Mouse (Mus musculus) kidney, postnatal 14 days (tissue): ENCODE data around the gene Gm21885.
A peak's percentile ranks its signal among the peaks of the same experiment; 100 is the strongest.

Experiments used
- DNase-seq: peaks from one replicate; pipeline ENCODE4 v3.0.0; 2022; ENCODE audit warnings: mixed read lengths

Gm21885 gene

DNA sequence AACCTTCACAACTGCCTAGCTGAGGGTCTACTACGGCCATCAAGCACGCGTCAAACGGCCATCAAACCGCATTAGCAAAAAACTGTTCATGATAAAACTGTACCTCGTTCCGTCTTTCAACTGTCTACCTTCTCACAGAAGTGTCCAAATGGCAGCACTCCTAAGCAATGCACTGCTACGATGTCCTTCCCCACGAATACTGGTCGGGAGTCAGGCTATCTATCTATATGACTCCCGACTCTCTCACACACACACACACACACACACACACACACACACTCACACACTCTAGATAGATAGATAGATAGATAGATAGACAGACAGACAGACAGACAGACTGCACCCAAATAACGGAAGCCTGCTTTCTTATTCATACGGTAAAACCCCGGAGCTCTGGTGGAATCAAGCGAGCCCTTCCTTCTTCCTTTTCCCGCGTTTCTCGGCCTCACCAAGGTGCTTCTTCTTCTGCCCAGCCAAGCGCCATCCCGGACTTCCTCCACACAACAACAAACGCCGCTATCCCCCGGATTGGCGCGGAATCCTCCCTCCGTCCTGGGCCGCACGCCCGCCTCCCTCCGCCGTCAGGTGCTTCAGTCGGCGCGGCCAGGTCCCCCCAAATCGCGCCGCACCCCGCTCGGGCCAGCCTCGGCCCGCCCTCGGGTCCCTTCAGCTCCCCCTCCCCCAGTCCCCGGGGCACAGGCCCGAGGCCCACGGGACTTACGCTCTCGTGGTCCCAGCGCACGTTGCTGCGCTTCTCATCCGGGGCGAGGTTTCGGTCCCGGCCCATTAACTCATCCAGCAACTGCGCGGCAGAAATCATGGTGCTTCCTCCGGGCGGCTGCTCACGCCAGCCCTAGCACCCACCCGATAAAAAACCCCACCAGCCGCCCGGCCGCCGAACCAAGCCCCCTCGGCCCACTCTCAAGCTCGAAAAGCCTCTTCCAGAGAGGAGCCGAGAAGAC, 39.6 kb downstream of the Gm21885 start:
- no peak for DNase-seq

DNA sequence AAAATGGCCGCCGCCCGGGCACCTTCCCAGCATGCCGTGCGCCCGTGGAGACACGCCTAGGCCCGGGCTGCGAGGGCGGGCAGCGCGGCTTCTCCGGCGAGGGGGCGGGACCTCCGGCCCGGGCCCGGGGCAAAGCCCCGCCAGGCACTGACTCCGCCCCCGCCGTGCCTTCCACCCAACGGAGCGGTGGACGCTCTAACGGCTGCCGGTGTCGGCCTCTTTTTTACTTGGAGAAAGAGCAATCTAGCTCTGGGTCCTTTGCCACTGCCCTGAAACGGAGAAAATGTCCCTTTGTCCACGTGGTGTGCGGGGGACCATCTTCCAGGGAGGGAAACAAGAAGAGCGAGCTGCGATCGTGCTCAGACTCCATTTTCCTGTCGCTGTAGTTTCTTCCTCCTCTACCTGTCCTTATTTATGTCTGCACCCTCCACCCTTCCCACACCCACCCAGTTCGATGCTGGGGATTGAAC, 40.3 kb downstream of the Gm21885 start, which contains the start of gene Luc7l3:
Gene Luc7l3, minus strand, starts transcription at position 58 of the 470 bp plus-strand sequence.
- peak; percentile 96 for DNase-seq

DNA sequence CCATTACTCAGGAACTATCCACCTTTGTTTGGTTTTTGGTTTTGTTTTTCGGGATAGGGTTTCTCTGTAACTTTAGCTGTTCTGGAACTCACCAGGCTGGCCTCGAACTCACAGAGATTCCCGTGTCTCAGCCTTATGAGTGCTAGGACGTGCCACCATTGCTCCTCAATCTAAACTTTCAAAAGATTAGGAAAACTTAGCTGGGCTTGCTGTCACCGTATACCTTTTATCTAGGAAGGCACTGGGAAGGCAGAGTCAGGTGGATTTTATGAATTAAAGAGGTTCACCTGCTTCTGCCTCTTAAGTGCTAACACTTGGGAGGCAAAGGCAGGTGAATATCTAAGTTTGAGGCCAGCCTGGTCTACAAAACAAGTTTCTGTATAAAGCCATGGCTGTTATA, 41.0 kb downstream of the Gm21885 start:
- DNase-seq: no peak

DNA sequence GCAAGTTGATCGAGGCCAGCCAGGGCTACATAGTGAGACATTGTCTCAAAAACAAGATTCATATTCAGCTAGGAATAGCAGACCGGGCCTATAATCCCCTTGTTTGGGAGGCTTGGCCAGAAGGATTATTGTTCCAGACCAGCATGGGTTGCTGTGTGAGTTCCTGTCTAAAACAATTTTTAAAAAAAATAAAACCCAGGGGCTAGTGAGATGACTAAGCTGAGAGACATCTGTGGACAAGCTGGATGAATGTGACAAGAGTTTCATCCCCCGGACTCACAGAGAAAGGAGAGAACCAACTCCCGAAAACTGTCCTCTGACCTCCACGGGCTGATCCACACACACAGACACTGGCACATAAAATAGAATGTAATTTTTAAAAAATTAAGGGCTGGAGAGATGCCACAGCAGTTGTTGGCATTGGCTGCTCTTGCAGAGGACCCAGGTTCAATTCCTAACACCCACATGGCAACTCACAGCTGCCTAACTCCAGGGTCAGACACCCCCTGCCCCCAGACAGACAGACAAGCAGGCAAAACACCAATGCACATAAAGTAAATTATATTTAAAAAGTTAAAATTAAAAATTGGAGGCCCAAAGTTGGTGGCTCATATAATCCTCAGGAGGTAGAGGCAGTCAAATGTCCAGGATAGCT, 41.7 kb downstream of the Gm21885 start:
- DNase-seq: no peak

DNA sequence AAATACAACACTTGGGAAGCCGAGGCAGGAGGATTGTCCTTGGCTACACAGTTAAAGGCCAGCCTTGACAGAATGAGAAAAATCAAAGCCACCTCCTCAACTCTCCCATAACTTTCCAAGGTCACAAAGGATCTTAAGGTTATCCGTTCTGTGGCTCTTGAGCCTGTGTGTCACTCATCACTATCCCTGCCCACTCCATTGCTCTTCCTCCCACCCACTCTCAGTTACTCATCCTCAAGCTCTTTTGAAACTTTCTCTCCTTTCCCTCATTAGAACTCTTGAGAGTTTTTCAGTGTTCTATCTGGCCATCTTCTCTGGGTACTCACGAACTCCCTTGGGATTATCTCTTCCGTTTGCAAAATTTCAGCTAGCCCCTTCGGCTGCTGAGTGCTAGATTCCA, 42.9 kb downstream of the Gm21885 start:
- DNase-seq: no peak

DNA sequence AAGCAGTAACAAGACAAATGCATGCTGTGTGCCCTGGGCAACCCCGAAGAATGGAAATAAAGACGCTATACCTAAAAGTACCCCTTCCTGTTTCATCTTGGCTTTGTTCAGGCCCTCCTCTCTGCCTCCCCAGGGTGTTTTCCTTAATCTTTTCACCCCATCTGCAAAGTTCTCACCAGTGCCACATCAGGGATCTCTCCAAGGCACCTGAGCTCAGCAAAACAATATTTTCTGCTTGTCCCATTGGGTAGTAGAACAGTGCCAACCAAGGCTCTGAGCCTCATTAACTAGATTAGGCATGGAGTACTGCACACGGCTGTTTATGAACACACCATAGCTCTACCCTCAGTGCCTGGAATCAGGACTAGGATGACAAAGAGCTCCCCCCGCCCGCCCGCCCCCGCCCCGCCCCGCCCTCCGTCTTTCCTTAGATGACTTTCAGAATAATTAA, 45.3 kb downstream of the Gm21885 start:
- DNase-seq: peak; percentile 44

DNA sequence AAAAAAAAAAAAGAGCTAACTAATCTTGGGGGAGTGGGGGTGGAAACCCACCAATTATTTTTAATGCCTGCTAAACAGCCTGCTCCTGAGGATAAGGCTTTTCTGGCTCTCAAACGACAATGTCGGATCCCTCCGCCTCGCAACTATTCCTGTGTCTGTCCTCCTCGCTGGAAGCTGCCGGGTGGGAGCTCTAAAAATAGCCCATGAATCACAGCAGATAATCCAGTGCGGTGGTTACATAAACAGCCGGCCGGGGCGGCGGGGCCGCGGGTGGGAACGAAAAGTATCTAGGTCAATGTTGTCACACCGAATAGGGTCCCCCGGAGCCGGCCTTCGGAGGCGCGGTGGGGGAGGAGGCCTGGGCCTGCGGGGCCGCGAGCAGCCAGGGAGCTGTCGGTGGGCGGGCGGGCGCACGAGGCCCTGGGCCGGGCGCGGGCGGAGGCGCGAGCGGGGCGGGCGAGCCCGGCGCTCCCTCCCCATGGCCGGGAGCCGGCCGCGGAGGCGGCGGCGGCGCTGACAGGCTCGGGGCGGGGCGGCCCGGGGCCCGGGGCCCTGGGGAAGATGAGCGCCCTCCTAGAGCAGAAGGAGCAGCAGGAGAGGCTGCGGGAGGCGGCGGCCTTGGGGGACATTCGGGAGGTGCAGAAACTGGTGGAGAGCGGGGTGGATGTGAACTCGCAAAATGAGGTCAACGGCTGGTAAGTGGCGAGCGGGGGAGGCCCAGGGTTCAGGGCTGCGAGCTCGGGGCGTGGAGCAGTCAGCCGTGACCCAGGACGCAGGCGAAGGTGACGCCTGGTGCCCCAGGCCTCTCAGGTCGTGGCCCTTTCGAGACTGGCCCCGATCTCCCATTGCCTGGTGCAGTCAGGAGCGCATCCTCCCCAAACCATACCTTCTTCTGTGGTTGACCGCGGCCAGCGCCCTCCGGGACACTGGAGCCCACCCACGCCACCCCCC, 46.3 kb downstream of the Gm21885 start, which contains the start of gene Ankrd40:
Gene Ankrd40, plus strand, starts transcription at position 309 of the 951 bp plus-strand sequence.
- DNase-seq: peak; percentile 96

DNA sequence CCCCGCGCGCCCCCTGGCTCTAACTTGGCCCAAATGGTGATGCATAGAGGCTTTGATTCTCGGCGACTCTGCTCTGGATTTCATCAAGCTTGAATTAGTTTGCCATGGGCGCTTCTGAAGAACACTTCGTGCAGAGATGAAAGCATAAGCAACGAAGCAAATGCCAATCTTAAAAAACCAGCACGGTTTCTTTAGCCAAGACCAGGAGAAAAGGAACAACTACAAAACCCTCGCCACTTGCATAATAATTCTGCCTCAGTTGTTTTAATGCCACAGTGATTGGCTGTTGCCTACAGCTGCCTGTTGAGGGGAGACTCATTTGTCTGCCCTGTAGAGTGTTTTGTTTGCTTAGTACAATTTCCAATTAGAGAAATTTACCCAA, 47.0 kb downstream of the Gm21885 start:
- DNase-seq: no peak

DNA sequence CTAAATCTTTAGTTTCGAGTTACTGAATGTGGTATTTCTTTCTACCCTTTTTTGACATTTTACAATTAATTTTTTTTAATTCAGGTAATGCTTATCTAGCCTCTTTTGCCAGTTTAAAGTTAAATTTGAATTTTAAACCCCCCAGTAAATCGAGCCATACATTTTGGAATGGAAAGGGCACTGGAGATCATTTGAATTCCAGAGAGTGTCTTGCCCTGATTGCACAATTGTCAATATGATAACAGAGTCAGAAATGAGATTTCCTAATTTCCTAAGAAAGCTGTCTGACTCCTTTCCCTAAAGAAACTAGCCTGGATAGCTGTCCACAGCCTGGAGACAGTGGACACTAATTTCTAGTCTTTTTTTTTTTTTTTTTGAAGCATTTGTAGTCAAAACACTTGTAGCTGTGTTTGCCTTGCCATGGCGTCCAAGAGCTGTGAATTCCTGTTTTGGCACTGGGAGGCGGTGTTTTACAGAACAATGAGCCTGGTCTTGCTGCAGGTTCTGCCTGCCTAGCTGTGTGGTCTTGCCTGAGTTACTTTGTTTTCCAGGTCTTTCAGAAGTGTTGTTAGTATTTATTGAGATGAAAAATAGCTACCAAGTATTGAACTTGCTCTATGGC, 47.7 kb downstream of the Gm21885 start:
- peak; percentile 67 for DNase-seq

DNA sequence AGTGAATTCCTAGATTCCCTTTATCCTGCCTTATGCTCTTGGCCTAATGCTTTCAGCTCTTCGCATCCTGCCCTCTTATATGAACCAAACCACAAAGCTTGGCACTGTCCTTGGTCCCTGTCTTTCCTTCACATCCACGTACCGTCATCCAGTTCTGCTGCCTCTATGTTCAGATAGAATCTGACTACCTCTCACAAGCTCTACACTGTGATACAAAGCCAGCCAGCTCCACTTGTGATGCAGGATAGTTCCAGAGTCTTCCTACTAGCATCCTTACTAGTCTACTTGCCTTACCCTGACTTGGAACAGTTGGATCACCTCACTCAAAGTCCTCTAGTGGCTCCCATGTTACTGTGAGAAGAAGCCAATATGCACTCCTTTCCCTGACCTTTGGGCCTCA, 48.5 kb downstream of the Gm21885 start:
- DNase-seq: no peak

DNA sequence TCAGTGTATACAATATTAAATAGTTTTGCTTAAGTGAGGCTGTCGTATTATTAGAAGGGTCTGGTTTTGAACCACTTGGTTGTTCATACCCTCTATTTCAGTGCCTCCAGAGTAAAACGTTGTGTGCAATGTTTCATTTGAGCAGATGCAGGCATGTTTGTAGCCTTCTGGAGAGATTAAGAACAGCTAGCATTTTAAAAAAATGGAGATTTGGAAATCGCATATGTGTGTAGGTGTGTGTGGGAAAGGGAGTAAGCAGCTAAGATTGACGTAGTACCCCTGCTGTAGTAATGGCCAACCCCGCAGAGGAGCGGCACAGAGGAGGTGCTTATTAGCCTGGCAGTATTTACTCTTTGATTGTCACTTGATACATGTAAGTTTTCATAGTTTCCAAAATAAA, 51.1 kb downstream of the Gm21885 start:
- no peak for DNase-seq

DNA sequence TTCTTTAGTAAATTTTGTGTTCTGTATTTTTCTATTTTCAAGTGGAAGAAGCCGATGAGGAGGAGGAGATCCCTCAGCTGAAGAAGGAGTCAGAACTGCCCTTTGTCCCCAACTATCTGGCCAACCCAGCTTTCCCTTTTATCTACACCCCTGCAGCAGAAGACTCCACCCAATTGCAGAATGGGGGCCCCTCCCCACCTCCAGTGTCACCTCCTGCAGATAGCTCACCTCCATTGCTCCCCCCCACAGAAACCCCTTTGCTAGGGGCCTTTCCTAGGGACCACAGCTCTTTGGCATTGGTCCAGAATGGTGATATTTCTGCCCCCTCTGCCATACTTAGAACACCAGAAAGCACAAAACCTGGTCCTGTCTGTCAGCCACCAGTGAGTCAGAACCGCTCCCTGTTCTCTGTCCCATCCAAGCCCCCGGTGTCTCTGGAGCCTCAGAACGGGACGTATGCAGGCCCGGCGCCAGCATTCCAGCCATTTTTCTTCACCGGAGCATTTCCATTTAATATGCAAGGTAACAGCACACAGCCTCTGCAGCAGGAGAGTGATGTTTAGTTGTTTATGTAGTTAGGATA, 52.8 kb downstream of the Gm21885 start:
- peak; percentile 22 for DNase-seq
